In the genomic region with DNA sequence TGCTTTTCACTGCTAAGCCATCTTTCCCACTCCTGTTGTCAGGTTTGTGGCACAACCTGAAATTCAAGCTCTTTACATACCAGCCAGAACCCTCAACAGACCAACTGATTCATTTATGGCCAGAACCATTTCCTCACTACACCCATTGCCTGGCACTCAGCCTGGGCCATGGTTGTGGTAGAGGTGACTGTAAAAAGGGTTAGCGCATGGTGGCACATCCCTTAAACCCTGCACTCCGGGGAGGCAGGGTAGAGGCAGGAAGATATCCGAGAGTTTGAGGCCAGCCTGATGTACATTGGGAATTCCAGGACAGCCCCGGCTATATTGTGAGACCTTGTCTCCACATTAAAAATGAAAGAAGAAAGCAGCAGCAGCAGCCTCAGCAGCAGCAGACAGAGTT, we compare ENCODE assay signal across 12 mouse cellular contexts. TPM values are rescaled to one million over a fixed set of nuclear protein-coding genes. Genes with fewer than 3 reads are reported as not detected.
DNase-seq lines count a peak whose midpoint lies in the region; ATAC-seq and TF ChIP-seq lines count a peak whose summit lies in the region.
"Had no signal": no experiment of that assay in that cellular context is flagged by ENCODE, and none has a peak within 500 bp of the region (broad histone marks: within the 10 kb centered on the region; RNA-seq: fewer than 3 reads in every experiment).

No protein-coding gene starts in this region.

- no peak overlapping the region for H3K4me2 ChIP-seq in embryonic facial prominence, embryonic 11.5 days (ENCODE audit: low read depth, low read length)
- no peak overlapping the region for H3K4me2 ChIP-seq in limb, embryonic 13.5 days (replicated peaks)

- ATAC-seq in embryonic facial prominence, embryonic 11.5 days (replicated peaks; ENCODE audit: insufficient number of reproducible peaks, low FRiP score, low TSS enrichment, low read depth), result no peak
- ATAC-seq in limb, embryonic 13.5 days (ENCODE audit: low FRiP score, low read depth), result no peak

- TF ChIP-seq CTCF in left cerebral cortex, adult 2 months (IDR thresholded peaks at IDR 0.05), result no peak

- no peak overlapping the region for H3K9ac ChIP-seq in embryonic facial prominence, embryonic 11.5 days (replicated peaks; ENCODE audit: low read length)
- H3K9ac ChIP-seq in limb, embryonic 13.5 days, result no peak overlapping the region

- no peak overlapping the region for H3K4me3 ChIP-seq in left cerebral cortex, adult 2 months
- H3K4me3 ChIP-seq in embryonic facial prominence, embryonic 11.5 days (ENCODE audit: low read depth, low read length), result no peak overlapping the region
- no peak overlapping the region for H3K4me3 ChIP-seq in limb, embryonic 13.5 days

- peak; percentile 71 for DNase-seq in heart, adult 11 months
- DNase-seq in heart, adult 8-10 months (ENCODE audit: low spot score), result no peak
- no peak for DNase-seq in left cerebral cortex, adult 2 months (ENCODE audit: extremely low spot score in 1 of 2, low spot score in 2 of 2)
- no peak for DNase-seq in left cerebral cortex, postnatal 10 days (ENCODE audit: extremely low spot score in 1 of 2, low spot score in 2 of 2)
- no peak for DNase-seq in embryonic facial prominence, embryonic 11.5 days (ENCODE audit: low spot score)
- no peak for DNase-seq in ovary, adult 18-20 months (ENCODE audit: low spot score)
- no peak for DNase-seq in right cerebral cortex, postnatal 14 days
- DNase-seq: cerebellum, postnatal 36 days; layer of hippocampus, adult 9-11 months; lung, adult 2 months; thymus, postnatal 25 days had no signal

- H3K27ac ChIP-seq in left cerebral cortex, adult 2 months, result peak overlapping the region; percentile 21; the same call in 1 of the 2 replicates
- H3K27ac ChIP-seq in embryonic facial prominence, embryonic 11.5 days (replicated peaks; ENCODE audit: low read depth, low read length), result peak overlapping the region; percentile 54
- H3K27ac ChIP-seq in limb, embryonic 13.5 days, result peak overlapping the region; percentile 73

- H3K27me3 ChIP-seq in embryonic facial prominence, embryonic 11.5 days (ENCODE audit: control insufficient read depth, insufficient read depth, low read length), result no peaks in the 10 kb centered on the region
- no peaks in the 10 kb centered on the region for H3K27me3 ChIP-seq in limb, embryonic 13.5 days

- 85% methylated on average over 4 of the region's 4 CpGs for WGBS in embryonic facial prominence, embryonic 11.5 days
- 82% methylated on average over 4 of the region's 4 CpGs for WGBS in limb, embryonic 13.5 days

- H3K9me3 ChIP-seq in embryonic facial prominence, embryonic 11.5 days (replicated peaks; ENCODE audit: control insufficient read depth, low read length), result no peaks in the 10 kb centered on the region
- H3K9me3 ChIP-seq in limb, embryonic 13.5 days, result no peaks in the 10 kb centered on the region

- H3K36me3 ChIP-seq in embryonic facial prominence, embryonic 11.5 days (replicated peaks; ENCODE audit: control insufficient read depth, insufficient read depth, low read depth, low read length), result no peaks in the 10 kb centered on the region
- no peaks in the 10 kb centered on the region for H3K36me3 ChIP-seq in limb, embryonic 13.5 days

- H3K4me1 ChIP-seq in embryonic facial prominence, embryonic 11.5 days (ENCODE audit: control insufficient read depth, insufficient read depth, low read length), result peaks cover 10% of the 10 kb centered on the region
- H3K4me1 ChIP-seq in limb, embryonic 13.5 days, result peaks cover 69% of the 10 kb centered on the region

- intact Hi-C loops in left cerebral cortex, adult 2 months (cut with DNase I), result no loop called here
- intact Hi-C loops in left cerebral cortex, postnatal 10 days (cut with DNase I), result loop anchor here (5.0 kb wide), 1 partner anchor 71 kb away; a partner anchor contains a TSS

RNA-seq across cellular contexts. Expression of a gene that starts 16.8 kb away (rescaled TPM):
- total RNA-seq in heart, adult 8-10 months (2022), result not detected
- total RNA-seq in left cerebral cortex, adult 2 months (2021), result under 1 TPM in 1 of 2 experiments, not detected in 1; 0.94 TPM
- 1 to 10 TPM in 1 of 2 experiments, under 1 TPM in 1; 0.88 to 1.0 TPM for total RNA-seq in left cerebral cortex, postnatal 10 days (2021)
- polyA plus RNA-seq in embryonic facial prominence, embryonic 11.5 days (2014; fragmentation: Nextera tagmentation; extraction: Ambion mirVana), result 0.41 TPM in 1 of 2 replicates, not detected in the other
- polyA plus RNA-seq in limb, embryonic 13.5 days (2015; fragmentation: Nextera tagmentation; extraction: Ambion mirVana), result 0.52 and 0.57 TPM in 2 replicates

Comparison
In these comparisons a context has a peak if more than half of its experiments do, and no peak if none do; other contexts are left out.
1. H3K27ac ChIP-seq: peak in every context shown above with its lines; median percentile 73 in limb, embryonic 13.5 days; 54 in embryonic facial prominence, embryonic 11.5 days; 21 in left cerebral cortex, adult 2 months.